Mouse (Mus musculus) forelimb bud, embryonic 11.5 days (tissue): ENCODE measurements at regions not wholly inside any gene's neighbourhood (a gene's known extent, or its start where the extent isn't known, plus 50 kb on each side); places are given as distances from the start of the nearest gene placed in this dataset.

Experiments
- DNase-seq: peaks from one replicate; pipeline ENCODE4 v3.0.0-alpha.2; 2012; ENCODE audit warnings: low read depth, low spot score

- DNase-seq: no peak
Observed at GRCm38 (mm10) chr1:30061242-30061641, 812.5 kb downstream of the Phf3 start.

- DNase-seq: peak; percentile 51
Observed at GRCm38 (mm10) chr1:30060806-30061205, 812.9 kb downstream of the Phf3 start.

GRCm38 (mm10) chr1:30017596-30017995, 856.1 kb downstream of the Phf3 start:
- DNase-seq: no peak

DNA sequence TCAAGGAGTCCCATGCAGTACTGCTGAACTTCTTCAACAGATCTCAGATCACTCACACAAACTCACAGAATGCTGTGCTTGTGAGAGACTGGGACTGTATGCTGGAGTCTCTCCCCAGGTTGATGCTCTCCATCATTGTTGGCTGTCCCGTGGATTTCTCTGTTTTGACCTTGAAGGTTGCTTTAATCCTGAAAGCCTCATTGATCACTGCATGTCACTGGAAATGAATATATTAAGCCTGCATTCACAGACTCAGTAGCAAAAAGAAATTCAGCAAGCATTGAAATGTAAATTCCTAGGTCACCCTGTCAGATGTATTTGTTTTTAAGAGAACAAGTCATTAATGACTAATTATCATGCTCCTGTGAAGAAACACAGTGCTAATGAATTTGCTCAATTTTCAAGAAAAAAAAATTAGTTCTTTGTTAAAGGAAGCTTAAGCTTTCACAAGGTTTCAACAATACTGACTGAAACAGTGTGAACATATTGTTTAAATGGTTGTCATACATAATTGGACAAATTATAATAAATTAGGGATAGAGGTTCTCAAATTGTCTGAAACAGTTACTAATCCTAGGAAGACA, 864.9 kb downstream of the Phf3 start:
- DNase-seq: no peak
